ENCODE assay signal across 8 mouse cellular contexts in the genomic region with DNA sequence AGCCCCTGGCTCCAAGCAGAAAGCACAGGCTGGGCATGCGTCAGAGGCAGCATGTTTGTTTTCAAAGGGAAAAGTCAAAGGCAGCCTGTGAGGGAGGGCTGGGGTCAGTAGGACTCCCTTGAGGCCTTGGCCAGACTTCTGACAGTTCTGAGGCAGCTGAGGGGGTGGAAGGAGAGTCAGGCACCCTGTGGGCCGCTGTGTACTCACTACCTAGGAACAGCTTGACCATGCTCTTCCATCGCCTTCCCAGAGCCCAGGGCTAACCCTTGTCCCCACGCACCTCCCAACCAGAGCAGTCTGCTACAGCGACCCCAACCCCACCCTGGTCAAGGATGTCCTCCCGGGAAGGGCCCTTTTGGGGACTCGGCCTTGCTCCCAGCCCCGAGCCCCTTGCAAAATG. TPM values are rescaled to one million over a fixed set of nuclear protein-coding genes. Genes with fewer than 3 reads are reported as not detected.
DNase-seq lines count a peak whose midpoint lies in the region; ATAC-seq and TF ChIP-seq lines count a peak whose summit lies in the region.

No protein-coding gene starts in this region.

- peak; percentile 40 for DNase-seq in gastrocnemius, adult 2 months
- no peak for DNase-seq in gastrocnemius, adult 18-20 months (ENCODE audit: low spot score)
- DNase-seq in embryonic facial prominence, embryonic 10.5 days (ENCODE audit: low spot score) = no peak
- DNase-seq in lung, postnatal 25 days (ENCODE audit: low spot score) = peak; percentile 52
- no peak for DNase-seq in layer of hippocampus, adult 11-12 months (ENCODE audit: low spot score)
- DNase-seq in urinary bladder, postnatal 4 days (ENCODE audit: low spot score in 2 of 2) = no peak

- H3K9me3 ChIP-seq in embryonic facial prominence, embryonic 10.5 days = no peaks in the 10 kb centered on the region
- H3K9me3 ChIP-seq in kidney, embryonic 15.5 days (replicated peaks) = no peaks in the 10 kb centered on the region

- intact Hi-C loops in gastrocnemius, adult 2 months (cut with DNase I) = no loop called here

- no peak for ATAC-seq in kidney, embryonic 15.5 days (replicated peaks; ENCODE audit: low FRiP score)
- no peak for ATAC-seq in cerebellum, adult (ENCODE audit: insufficient number of reproducible peaks, low FRiP score, low TSS enrichment)

- H3K9ac ChIP-seq in kidney, embryonic 15.5 days = peak overlapping the region; percentile 11

- peaks cover 56% of the 10 kb centered on the region for H3K4me1 ChIP-seq in embryonic facial prominence, embryonic 10.5 days
- peaks cover 54% of the 10 kb centered on the region for H3K4me1 ChIP-seq in kidney, embryonic 15.5 days

- H3K36me3 ChIP-seq in embryonic facial prominence, embryonic 10.5 days (replicated peaks) = peaks cover 72% of the 10 kb centered on the region
- H3K36me3 ChIP-seq in kidney, embryonic 15.5 days = peaks cover 62% of the 10 kb centered on the region

- H3K4me3 ChIP-seq in gastrocnemius, adult 2 months = peak overlapping the region; percentile 77; the same call in 1 of the 2 replicates
- peak overlapping the region; percentile 85 for H3K4me3 ChIP-seq in embryonic facial prominence, embryonic 10.5 days
- H3K4me3 ChIP-seq in kidney, embryonic 15.5 days (replicated peaks) = peak overlapping the region; percentile 75

- TF ChIP-seq CTCF in gastrocnemius, adult 2 months (IDR thresholded peaks at IDR 0.05) = no peak

- peak overlapping the region; percentile 97 for H3K4me2 ChIP-seq in kidney, embryonic 15.5 days

- peak overlapping the region; percentile 79 for H3K27ac ChIP-seq in gastrocnemius, adult 2 months
- H3K27ac ChIP-seq in embryonic facial prominence, embryonic 10.5 days (replicated peaks) = peak overlapping the region; percentile 86
- peak overlapping the region; percentile 92 for H3K27ac ChIP-seq in kidney, embryonic 15.5 days

- peaks cover 30% of the 10 kb centered on the region for H3K27me3 ChIP-seq in embryonic facial prominence, embryonic 10.5 days (replicated peaks; ENCODE audit: low read depth, poor library complexity, severe bottlenecking)
- no peaks in the 10 kb centered on the region for H3K27me3 ChIP-seq in kidney, embryonic 15.5 days

- 51% methylated on average over 8 of the region's 8 CpGs for WGBS in embryonic facial prominence, embryonic 10.5 days
- WGBS in kidney, embryonic 15.5 days = 43% methylated on average over 8 of the region's 8 CpGs

RNA-seq across cellular contexts. Expression of a gene that starts 1.0 kb away (rescaled TPM):
- 1 to 10 TPM; 3.2 to 4.3 TPM for total RNA-seq in gastrocnemius, adult 2 months (2021)
- 1 to 10 TPM; 2.6 to 3.2 TPM for total RNA-seq in gastrocnemius, adult 18-20 months (2021)
- 184 and 187 TPM in 2 replicates for polyA plus RNA-seq in embryonic facial prominence, embryonic 10.5 days (2016; fragmentation: Nextera tagmentation; extraction: Ambion mirVana)
- 180 and 198 TPM in 2 replicates for polyA plus RNA-seq in kidney, embryonic 15.5 days (2015; fragmentation: Nextera tagmentation; extraction: Ambion mirVana)

RNA-seq across cellular contexts. Expression of a gene that starts 15.5 kb away (rescaled TPM):
- total RNA-seq in gastrocnemius, adult 2 months (2021) = 10 to 100 TPM in 1 of 2 experiments, 1 to 10 TPM in 1; 9.2 to 14.4 TPM
- total RNA-seq in gastrocnemius, adult 18-20 months (2021) = 10 to 100 TPM; 11.6 to 19.4 TPM
- polyA plus RNA-seq in embryonic facial prominence, embryonic 10.5 days (2016; fragmentation: Nextera tagmentation; extraction: Ambion mirVana) = 105 and 109 TPM in 2 replicates
- polyA plus RNA-seq in kidney, embryonic 15.5 days (2015; fragmentation: Nextera tagmentation; extraction: Ambion mirVana) = 135 and 145 TPM in 2 replicates

RNA-seq across cellular contexts. Expression of a gene that starts 22.8 kb away (rescaled TPM):
- under 1 TPM; 0.42 to 0.48 TPM for total RNA-seq in gastrocnemius, adult 2 months (2021)
- total RNA-seq in gastrocnemius, adult 18-20 months (2021) = under 1 TPM; 0.23 to 0.64 TPM
- polyA plus RNA-seq in embryonic facial prominence, embryonic 10.5 days (2016; fragmentation: Nextera tagmentation; extraction: Ambion mirVana) = 0.77 and 0.79 TPM in 2 replicates
- 2.5 TPM in 2 replicates for polyA plus RNA-seq in kidney, embryonic 15.5 days (2015; fragmentation: Nextera tagmentation; extraction: Ambion mirVana)

RNA-seq across cellular contexts. Expression of a gene that starts 39.1 kb away (rescaled TPM):
- under 1 TPM in 1 of 2 experiments, not detected in 1; 0.28 TPM for total RNA-seq in gastrocnemius, adult 2 months (2021)
- under 1 TPM; 0.16 to 0.21 TPM for total RNA-seq in gastrocnemius, adult 18-20 months (2021)
- polyA plus RNA-seq in embryonic facial prominence, embryonic 10.5 days (2016; fragmentation: Nextera tagmentation; extraction: Ambion mirVana) = 0.14 TPM in 1 of 2 replicates, not detected in the other
- polyA plus RNA-seq in kidney, embryonic 15.5 days (2015; fragmentation: Nextera tagmentation; extraction: Ambion mirVana) = 0.46 and 0.77 TPM in 2 replicates

RNA-seq across cellular contexts. Expression of a gene that starts 53.9 kb away (rescaled TPM):
- 10 to 100 TPM; 11.9 to 14.6 TPM for total RNA-seq in gastrocnemius, adult 2 months (2021)
- 10 to 100 TPM; 12.5 to 21.8 TPM for total RNA-seq in gastrocnemius, adult 18-20 months (2021)
- 20.8 and 21.1 TPM in 2 replicates for polyA plus RNA-seq in embryonic facial prominence, embryonic 10.5 days (2016; fragmentation: Nextera tagmentation; extraction: Ambion mirVana)
- polyA plus RNA-seq in kidney, embryonic 15.5 days (2015; fragmentation: Nextera tagmentation; extraction: Ambion mirVana) = 20.3 and 23.8 TPM in 2 replicates

Comparison
In these comparisons a context has a peak if more than half of its experiments do, and no peak if none do; other contexts are left out.
1. DNase-seq: peak in gastrocnemius, adult 2 months (single experiment) and lung, postnatal 25 days (single experiment); none in gastrocnemius, adult 18-20 months (single experiment), embryonic facial prominence, embryonic 10.5 days (single experiment), layer of hippocampus, adult 11-12 months (single experiment) and urinary bladder, postnatal 4 days (0 of 2).
2. Peak in every context shown above with its lines, with median percentiles within 50 percentile points of each other: H3K27ac ChIP-seq and H3K4me3 ChIP-seq.